Mouse (Mus musculus): ENCODE measurements around the gene Zmynd11. TPM values are rescaled to one million over a fixed set of nuclear protein-coding genes. Genes with fewer than 3 reads are reported as not detected.
"Not testable (repeated sequence)": the region's sequence is repeated elsewhere in the genome, so short reads cannot be mapped to it uniquely, and the experiment has no call there.

The Zmynd11 gene
- total RNA-seq (2021): 100 to 1,000 TPM; 136 to 143 TPM

DNA sequence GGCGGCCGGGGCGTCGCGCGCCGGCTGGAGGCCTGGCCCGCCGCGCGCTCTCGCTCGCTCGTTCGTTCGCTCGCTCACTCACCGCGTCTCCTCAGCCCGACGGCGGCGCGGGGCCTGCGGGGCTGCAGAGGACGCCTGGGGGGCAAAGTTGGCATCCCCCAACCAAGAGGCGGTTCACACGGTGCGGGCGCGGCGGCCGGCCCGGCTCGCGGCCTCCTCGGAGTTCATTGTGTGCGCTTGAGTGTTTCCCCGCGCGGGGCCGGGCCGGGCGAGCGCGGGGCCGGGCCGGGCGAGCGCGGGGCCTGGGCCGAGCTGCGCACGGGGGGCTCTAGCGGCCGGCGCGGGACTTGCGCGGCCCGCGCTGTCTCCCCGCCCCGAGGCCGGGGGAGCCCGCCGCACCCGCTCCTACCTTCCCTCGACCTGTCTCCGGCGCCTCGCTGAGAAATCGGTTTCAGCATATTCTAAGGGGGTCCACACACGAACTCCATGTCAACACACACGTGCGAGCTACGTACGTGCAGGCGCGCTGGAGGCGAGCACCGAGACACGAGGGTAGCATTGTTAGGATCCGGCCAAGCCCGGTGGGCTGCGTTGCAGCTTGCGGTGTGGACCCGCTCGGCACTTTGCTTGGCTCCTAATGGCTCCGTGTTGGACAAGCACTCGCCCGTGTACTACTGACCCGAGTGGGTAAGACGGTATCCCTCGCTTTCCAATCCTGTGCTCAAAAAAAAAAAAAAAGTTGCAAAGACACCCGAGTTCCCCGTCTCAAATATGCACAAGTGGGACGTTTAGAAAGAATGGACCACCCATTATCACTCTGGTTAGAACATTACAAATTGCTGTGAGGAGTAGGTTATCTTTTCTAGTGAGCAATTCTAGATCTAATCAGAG lies at the start of gene Zmynd11:
Zmynd11 (minus strand) TSS at position 685 of the 891 bp plus-strand sequence.
- intact Hi-C loops (cut with DNase I): no loop called here
- peak; percentile 66 to 74 for DNase-seq

DNA sequence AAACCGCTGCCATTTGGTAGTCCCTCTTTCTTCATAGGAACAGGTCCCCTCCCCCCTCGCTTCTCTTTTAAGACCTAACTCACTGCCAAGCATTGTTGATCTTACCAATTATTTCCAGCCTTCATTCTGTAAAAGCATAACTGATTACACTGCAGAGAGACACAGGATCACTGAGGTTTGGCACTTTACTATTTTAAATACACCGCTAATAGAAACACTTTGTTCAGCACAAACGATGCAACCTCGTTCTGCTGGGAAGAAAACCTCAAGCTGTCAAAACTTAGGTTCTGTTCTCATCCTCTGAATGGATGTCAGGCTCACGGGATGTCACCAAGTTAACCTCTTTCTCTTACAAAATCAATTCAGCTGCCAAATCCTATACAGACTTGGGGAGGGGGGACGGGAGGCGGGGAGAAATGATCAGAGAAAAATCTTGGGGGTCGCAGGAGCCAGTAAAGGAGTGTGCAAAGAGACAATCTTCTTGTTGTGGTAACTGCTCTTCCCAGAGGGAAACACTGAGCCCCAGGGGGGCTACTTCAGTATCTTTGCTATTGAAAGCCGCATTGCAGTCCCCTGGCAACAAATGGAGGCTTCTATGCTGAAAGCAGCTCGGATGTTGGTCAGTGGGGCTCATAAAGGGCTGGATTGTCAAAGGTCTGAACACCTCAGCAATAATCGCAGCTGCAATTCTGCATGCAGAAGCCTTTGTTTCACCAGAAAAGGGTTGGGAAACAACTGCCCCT lies 30.9 kb upstream of the Zmynd11 start:
- intact Hi-C loops (cut with DNase I): no loop called here
- peak in 1 of 2 experiments; percentile 8 for DNase-seq

DNA sequence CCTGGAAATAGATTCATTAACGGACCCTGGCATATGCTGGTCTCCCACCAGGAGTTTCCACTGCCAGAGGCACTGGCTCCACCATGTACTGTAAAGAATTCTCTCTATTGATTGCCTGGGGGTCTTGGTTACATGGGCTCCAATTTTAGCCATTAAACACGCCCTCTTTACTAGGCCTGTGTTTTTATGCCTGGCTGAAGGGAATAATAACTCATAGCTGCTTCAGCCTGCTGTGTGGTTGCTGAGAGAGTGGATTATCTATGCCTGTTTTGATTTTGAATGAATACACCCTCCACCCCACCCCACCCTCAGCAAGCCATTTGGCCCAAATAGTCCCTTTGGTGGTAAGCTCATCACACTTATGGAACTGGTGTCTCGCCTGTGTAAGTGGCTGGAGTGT lies 20.9 kb upstream of the Zmynd11 start:
- intact Hi-C loops (cut with DNase I): no loop called here
- DNase-seq: no peak

DNA sequence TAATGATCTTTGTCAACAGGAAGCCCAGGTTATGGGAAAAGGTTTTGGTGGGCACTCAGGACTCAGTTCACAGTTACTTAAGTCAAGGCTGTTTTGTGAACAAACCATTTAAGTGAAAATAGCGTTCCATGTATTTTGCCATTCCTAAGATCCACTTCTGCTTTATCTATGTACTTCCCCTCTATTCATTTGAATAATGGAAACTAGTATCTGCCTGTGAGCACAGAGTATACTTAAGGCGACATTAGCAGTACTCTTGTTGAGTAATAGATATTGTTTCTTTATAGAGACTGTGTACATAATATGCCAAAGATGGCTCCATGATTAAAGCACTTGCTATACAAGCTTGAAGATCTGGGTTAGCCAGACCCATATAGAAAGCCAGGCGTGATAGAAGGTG lies 18.6 kb upstream of the Zmynd11 start:
- intact Hi-C loops (cut with DNase I): no loop called here
- no peak for DNase-seq

DNA sequence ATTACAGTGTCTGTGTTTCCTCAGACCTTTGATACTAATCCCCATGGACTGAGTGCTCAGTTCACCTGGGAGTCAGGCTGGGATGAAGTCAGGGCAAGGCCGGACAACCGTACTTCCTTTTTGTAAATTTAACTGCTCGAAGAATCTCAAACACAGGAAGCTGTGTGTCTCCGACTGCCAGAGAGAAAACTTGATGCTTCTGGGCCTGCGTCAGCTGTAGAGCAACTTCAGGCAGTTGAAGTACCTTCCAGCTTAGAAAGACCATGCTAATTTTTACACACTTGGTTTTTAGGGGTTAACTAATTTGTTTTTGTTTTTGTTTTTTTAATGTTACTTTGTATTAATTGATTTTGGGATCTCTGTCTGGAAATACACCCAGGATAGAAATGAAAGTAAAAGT lies 10.8 kb upstream of the Zmynd11 start:
- intact Hi-C loops (cut with DNase I): no loop called here
- DNase-seq: peak in 1 of 2 experiments; percentile 29

DNA sequence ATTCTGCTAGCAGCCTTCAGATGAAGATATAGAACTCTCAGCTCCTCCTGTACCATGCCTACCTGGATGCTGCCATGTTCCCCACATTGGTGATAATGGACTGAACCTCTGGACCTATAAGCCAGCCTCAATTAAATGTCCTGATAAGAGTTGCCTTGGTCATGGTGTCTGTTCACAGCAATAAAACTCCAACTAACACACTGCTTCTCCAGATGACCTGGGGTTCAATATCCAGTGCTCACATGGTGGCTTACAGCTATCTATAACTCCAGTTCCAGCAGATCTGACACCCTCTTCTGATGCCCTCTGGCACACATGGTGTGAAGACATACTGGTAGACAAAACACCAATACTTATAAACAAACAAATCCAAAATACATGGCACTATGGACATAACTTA lies 8.9 kb upstream of the Zmynd11 start:
- intact Hi-C loops (cut with DNase I): no loop called here
- DNase-seq: no peak

DNA sequence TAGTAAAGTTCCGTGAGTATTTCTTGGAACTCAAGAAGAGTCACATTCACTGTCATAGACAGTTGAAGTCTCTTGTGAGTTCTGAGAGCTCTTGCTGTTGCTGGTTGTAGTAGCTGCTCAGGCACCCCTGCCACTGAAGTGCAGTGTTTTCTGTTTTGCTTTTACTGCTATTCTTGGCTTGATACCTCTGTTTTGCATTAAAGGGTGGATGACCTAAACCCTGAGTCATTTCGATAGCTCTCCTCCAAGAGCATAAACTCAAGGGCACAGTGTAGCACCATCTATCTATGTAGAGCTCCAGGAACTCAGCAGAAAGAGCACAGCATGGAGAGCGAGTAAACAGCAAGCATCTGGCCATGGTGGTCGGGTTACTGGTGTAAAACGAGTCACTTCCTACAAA lies 2.1 kb upstream of the Zmynd11 start:
- DNase-seq: peak in 1 of 2 experiments; percentile 35
- intact Hi-C loops (cut with DNase I): no loop called here

DNA sequence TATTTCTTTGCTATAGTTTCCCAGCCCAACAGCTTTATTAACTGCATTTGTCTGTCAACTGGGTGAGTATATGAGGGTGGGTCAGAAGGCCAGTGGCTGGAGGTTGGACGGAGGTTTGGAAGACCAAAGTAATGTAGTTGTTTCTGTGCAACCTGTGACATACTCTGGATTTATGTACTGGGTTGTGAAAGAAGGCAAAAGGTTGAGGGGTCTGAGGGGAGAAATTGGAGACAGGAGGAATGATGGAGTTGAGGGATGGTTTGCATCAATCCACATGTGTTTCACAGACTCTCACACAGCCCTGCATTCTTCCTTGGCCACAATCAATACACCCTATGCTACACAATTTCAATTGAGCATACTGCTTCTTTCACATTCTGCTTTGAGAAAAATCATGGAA lies 1.4 kb upstream of the Zmynd11 start:
- intact Hi-C loops (cut with DNase I): no loop called here
- no peak for DNase-seq

DNA sequence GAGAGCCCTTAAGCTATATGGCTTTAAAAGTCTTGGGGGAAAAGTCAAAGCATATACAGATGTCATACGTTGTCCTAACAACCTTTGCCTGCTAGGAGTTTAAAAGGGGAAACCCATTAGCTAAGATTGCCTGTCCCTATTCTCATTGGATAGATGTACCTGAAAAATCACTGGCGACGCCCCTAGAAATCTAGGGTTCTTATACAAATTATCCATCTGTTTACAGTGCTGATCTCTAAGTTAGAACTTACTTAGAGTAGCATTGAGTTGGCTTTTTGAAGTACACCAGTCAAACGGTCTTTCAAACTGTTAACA lies 364 bp upstream of the Zmynd11 start:
- intact Hi-C loops (cut with DNase I): no loop called here
- DNase-seq: no peak

DNA sequence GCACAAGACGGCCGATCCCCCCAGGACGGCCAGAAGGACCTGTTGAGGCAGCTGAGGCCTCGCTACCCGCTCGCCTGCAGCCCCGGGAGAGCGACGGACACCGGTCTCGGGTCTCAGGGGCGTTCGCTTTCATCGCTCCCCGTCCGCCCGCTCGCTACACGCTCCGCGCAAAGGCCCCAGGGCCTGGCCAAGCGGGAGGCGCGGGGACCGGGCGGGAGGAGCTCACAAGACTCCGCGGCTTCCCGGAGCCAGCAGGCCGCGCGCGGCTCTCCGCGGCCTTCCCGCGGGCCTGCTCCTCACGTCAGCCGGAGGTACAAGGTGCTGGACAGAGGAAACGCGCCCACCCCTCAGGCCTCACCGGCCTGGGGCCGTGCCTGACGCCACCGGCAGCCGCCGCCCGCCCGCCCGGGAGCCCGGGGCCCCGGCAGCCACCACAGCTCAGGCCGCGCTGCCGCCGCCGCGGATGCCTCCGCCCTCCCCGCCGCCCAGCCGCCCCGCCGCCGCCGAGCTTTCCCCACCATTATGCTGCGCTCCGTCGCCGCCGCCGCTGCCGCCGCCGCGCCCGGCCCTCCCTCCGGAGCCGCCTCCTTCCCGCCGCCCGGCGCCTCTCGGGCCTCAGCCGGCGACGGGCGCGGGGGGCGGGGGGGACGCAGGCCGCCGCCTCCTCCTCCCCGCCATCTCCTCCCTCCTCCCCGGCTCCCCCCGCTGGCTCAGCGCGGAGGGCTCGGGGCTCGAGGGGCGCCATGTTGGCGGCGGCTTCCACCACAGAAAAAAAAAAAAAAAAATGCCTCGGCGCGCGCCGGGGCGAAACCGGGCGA lies 1.1 kb downstream of the Zmynd11 start:
- intact Hi-C loops (cut with DNase I): no loop called here
- peak; percentile 78 to 79 for DNase-seq

DNA sequence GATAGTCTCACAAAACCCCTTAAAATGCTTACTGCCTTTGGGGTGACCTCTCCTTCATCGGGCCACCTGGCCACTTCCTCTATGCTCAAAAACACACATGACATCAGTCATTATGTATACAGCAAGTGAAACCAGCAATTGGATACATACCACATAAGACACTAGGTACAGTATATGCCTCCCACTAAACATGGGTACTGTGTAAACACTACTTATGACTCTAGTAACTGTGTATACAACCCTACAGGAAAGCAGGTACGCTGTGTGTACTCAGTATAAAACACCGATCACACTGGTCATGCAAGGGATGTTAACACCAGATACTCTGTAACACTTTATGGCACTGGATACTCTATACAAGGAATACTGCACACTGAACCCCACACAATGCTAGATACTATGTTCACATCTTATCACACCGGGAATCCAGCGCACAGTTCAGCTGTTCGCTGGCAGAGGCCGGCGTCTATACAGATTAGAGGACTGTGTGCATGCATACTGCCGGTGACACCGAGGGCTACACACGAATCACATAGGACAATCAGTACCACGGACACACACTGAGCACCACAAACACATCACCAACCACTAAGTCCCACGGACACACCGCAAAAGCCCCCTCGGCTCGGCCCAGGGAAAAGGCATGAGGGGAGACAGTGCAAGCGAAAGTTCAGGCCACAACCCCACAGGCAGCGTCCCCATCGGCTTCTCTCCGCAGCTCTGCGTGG lies 1.9 kb downstream of the Zmynd11 start:
- no peak for DNase-seq
- intact Hi-C loops (cut with DNase I): no loop called here

DNA sequence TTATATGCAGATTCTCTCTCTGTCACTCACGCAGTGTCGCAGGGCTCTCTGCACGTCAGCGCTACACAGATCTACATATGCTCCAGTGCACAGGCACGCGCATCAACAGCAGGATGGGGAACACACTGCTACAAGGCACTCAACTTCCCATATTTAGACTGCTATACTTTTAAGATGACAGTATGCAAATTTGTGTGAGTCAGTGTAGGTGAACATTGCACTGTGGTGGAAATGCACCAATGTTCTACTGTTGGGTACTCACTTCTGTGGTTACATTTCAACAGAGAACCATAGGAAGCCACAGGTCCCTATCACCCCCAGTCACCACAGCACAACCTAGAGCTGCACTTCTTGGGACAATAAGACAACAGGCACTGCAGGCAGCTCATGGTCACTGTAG lies 5.1 kb downstream of the Zmynd11 start:
- DNase-seq: no peak
- intact Hi-C loops (cut with DNase I): no loop called here

DNA sequence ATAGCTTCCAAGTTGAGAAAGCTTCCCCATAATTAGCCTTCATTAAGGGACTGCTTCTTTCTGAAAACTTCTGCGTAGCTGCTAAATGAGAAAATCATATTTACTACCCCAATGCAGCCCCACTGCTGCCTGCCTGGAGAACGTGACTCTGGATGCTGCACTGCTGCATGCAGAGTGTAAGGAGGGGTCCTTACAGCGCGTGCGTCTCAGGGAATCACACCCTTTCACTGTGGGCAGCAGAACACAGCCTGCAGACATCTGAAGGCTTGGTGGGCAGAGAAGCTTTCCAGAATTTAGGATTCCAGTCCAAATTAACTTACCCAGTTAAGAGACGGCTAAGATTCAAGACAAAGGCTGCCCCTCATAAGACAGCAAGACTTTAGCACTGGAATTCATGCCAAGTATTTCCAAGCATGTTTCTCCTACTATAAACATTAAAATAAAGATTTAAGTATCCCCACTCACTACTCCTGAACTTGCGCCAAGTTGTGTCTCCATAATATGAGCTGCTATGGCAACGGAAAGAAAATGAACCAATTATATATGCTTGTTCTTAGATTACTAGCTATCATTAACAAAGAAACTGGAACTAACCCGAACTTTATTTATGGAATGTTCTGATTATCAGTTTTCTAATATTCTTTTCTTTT lies 7.2 kb downstream of the Zmynd11 start:
- no peak for DNase-seq
- intact Hi-C loops (cut with DNase I): no loop called here

DNA sequence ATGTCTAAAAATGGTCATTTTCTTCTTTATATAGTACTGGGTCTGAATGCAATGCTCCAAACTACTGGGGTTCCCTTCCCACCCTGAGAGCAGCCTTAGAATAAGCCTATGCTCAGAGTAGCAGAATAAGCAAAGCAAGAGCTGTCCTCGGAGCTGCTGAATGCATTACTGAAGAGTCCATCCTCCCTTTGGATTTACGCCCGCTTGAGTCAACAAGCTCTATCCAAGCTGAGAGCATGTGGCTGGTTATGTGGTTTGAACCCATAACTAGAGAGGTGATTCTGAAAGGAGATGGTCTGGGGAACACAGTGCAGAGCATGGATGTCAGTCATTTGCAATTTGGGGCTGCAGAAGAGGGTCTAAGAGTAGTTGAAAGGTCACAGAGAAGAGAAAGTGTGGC lies 11.4 kb downstream of the Zmynd11 start:
- DNase-seq: no peak
- intact Hi-C loops (cut with DNase I): no loop called here

DNA sequence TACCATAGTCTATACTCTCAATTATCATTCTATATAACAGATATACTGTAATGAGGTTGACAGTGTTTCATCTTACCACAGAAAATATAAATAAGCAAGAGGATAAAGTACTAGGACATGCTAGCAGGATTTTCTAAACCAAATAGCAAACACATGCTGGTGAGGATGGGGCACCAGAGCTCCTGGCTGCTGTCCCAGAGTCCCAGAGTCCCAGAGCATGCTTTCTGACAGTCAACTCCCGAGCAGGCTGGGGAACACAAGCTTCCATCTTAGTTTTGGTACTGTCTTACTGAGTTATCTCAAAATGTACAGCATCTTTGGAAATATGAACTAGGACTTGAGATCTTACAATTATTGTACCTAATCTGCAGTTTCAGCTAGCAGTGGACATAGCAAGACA lies 14.8 kb downstream of the Zmynd11 start:
- DNase-seq: peak; percentile 50 to 56
- intact Hi-C loops (cut with DNase I): no loop called here

DNA sequence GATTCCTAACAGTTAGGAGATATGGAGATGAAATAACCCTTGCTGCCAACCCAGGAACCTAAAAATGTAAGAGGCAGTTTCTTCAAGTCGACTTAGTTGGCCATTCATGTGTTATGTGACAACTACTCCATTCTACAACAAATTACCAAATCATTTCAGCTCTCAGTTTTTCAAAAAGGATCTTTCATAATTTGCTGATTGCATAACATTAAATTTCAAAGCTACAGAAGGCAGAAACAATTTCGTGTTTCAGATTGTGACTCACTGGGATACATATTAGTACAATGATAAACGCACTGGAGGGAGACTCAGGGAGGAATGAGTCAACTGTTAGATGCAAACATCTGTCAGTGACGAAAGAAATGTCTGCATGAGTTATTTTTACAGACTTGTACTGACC lies 15.3 kb downstream of the Zmynd11 start:
- intact Hi-C loops (cut with DNase I): no loop called here
- DNase-seq: no peak

DNA sequence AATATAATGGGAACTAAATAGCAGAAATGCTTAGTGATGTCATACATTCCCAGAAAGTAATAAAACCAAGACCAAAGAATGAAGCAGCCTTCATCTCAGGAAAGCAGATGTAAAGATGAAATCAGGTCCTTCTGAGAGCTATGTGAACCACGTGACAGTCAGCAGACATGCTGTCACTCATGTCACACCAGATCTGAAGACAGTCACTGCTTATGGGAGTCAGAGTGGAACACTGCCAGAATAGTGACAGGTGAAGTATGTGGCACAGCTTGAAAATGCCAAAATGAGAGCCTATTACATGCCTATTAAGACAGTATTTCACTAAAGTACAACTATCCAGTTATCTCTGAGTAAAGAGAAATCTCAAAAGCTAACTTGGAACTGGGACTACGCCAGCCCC lies 26.9 kb downstream of the Zmynd11 start:
- intact Hi-C loops (cut with DNase I): no loop called here
- no peak for DNase-seq

DNA sequence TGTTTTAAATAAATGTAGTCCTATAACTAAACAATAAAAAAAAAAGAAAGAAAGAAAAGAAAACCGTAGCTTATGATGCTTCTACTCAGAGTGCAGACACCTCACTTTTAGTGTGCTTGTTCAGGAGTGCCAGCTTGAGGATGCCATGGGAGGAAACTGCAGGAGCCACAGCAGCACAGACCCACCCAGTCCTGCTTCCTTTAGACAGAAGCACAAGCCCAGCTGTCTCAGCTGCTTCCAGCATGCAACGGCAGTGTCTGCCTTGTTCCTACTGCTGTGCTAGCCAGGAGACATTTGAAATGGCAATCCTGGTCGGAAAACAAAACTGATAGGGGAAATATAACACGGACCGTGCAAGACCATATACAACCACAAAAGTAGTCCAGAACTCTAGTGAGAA lies 28.1 kb downstream of the Zmynd11 start:
- no peak for DNase-seq

DNA sequence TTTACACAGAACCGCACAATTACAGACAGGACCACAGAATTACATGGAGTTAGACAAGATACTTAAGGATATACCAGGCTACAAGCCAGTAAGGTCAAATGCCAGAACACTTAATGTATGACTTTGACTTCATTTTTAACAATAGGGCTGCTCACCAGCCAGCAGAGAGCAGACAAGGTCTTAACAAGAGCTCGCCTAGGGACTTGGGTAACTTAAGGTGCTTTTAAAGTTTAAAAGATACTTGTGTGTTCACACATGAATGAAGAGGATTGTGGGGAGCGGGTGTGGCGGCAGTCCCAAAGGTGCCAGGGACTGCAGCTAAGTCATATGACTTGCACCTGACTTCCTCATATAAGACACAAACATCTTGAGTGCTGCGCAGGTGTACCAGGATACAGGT lies 32.9 kb downstream of the Zmynd11 start:
- intact Hi-C loops (cut with DNase I): not testable (repeated sequence)

More for the DNA sequence above, 28.1 kb downstream of the Zmynd11 start:
- intact Hi-C loops (cut with DNase I): no loop called here

DNA sequence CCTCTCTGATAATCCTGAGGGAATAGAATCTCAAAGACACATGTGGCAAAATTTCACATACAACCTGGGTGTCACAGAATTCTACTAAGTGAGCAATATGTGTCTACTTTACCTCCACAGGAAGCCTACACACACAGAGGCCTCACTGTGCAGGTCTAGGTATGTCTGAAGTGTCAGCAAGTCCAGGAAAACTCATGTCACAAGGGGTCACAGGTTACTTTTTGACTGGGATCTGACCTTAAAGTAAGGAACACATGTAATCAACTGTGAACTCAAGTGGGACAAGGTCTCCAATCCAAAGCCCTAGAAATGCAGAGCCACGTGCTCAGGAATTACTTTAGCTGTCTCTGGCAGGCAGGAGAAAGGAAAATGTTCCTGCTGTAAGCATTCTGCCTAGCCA lies 36.1 kb downstream of the Zmynd11 start:
- intact Hi-C loops (cut with DNase I): no loop called here
- no peak for DNase-seq

More for the DNA sequence above, 32.9 kb downstream of the Zmynd11 start:
- not testable (repeated sequence) for DNase-seq
